Mouse (Mus musculus) C2C12 (cell line): ENCODE results near the gene Riox2.

ENCODE experiments used
- CTCF ChIP-seq: IDR thresholded peaks from one replicate; pipeline ENCODE4 v1.5.1; 2011; ENCODE audit not compliant: control insufficient read depth, insufficient read depth, insufficient read length
- MAX ChIP-seq: IDR thresholded peaks from one replicate; pipeline ENCODE4 v1.6.1; 2011; ENCODE audit warnings: mild to moderate bottlenecking, control low read depth
- USF1 ChIP-seq: IDR thresholded peaks from one replicate; pipeline ENCODE4 v1.6.1; 2011; ENCODE audit warnings: low read depth, mild to moderate bottlenecking, control low read depth, moderate library complexity

GRCm38 (mm10) chr16:59515169-59515568, 43.6 kb downstream of the Riox2 start:
- TF ChIP-seq CTCF (no peak), USF1 (no peak), MAX (no peak)
